ENCODE assay signal across 19 mouse cellular contexts in the genomic region with DNA sequence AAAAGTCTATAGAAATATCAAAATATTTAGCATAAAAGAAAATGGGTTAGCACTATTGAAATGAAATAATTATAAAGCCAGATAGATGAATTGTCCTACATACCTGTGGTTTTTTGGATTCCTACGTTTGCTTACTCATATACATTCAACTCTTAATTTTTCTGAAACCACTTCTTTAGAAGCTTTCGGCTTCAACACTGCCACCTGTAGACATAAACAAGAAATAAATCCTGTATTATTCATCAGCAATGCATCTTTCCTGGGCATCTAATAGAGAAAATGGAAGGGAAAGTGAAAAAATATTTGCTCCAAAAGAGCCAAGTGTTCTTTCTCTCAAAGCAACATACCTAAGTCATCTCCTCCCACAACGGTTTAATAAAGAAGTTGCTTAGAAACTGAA.
A peak's percentile ranks its signal among the peaks of the same experiment; 100 is the strongest.
DNase-seq lines count a peak whose midpoint lies in the region; ATAC-seq and TF ChIP-seq lines count a peak whose summit lies in the region.
"Had no signal": no experiment of that assay in that cellular context is flagged by ENCODE, and none has a peak within 500 bp of the region (broad histone marks: within the 10 kb centered on the region; RNA-seq: fewer than 3 reads in every experiment).

No protein-coding gene starts in this region.

- no peaks in the 10 kb centered on the region; the same call in 1 of the 2 replicates for H3K4me1 ChIP-seq in megakaryocyte, embryonic 14.5 days
- peaks cover 4% of the 10 kb centered on the region in 2 experiments; a peak in 1 of 4 replicates for H3K4me1 ChIP-seq in MEL (ENCODE audit: control insufficient read depth in 1 of 2, insufficient read depth in 2 of 2, low read length in 2 of 2)
- H3K4me1 ChIP-seq in cortical plate, adult 2 months (ENCODE audit: control insufficient read depth, insufficient read depth, low read length) = no peaks in the 10 kb centered on the region
- H3K4me1 ChIP-seq: embryonic facial prominence, embryonic 15.5 days; forebrain, embryonic 10.5 days; heart, embryonic 12.5 days; hindbrain, embryonic 13.5 days had no signal

- H3K36me3 ChIP-seq in megakaryocyte, embryonic 14.5 days (replicated peaks; ENCODE audit: low read length) = peaks cover 16% of the 10 kb centered on the region
- peaks cover 6 to 8% of the 10 kb centered on the region in 2 experiments for H3K36me3 ChIP-seq in MEL (ENCODE audit: control insufficient read depth in 1 of 2, insufficient read depth in 2 of 2, low read length in 2 of 2)
- H3K36me3 ChIP-seq: embryonic facial prominence, embryonic 15.5 days; heart, embryonic 12.5 days; hindbrain, embryonic 13.5 days had no signal

- peak overlapping the region; percentile 59; the same call in 1 of the 2 replicates for H3K27ac ChIP-seq in layer of hippocampus, adult 2 months
- H3K27ac ChIP-seq in MEL (ENCODE audit: control insufficient read depth, low read depth, low read length) = no peak overlapping the region
- H3K27ac ChIP-seq in cortical plate, adult 2 months (ENCODE audit: insufficient read depth, low read length) = no peak overlapping the region
- H3K27ac ChIP-seq: embryonic facial prominence, embryonic 15.5 days; forebrain, embryonic 10.5 days; gastrocnemius, adult 2 months; hindbrain, embryonic 13.5 days had no signal

- H3K9ac ChIP-seq in MEL (ENCODE audit: control insufficient read depth, low read depth, low read length, poor library complexity, severe bottlenecking) = no peak overlapping the region
- H3K9ac ChIP-seq: embryonic facial prominence, embryonic 15.5 days; heart, embryonic 12.5 days; hindbrain, embryonic 13.5 days had no signal

- peaks cover 12% of the 10 kb centered on the region for H3K79me2 ChIP-seq in MEL (ENCODE audit: control insufficient read depth, insufficient read depth, low read length, poor library complexity)

- DNase-seq in layer of hippocampus, adult 2 months (ENCODE audit: low spot score in 2 of 2) = no peak
- DNase-seq in layer of hippocampus, adult 9-10 months (ENCODE audit: low spot score) = no peak
- peak; percentile 57 for DNase-seq in MEL (ENCODE audit: low read depth, low spot score)
- no peak for DNase-seq in kidney, adult 11 months
- DNase-seq in thymus, adult 18-20 months = no peak
- DNase-seq: cerebellum, adult 9-11 months; gastrocnemius, adult 2 months; heart, postnatal 14 days; lung, postnatal 10 days; spleen, adult 18-20 months; thymus, postnatal 4 days had no signal

- no peaks in the 10 kb centered on the region for H3K9me3 ChIP-seq in megakaryocyte, embryonic 14.5 days
- H3K9me3 ChIP-seq in MEL (replicated peaks; ENCODE audit: insufficient read depth, low read length) = no peaks in the 10 kb centered on the region
- H3K9me3 ChIP-seq: embryonic facial prominence, embryonic 15.5 days; forebrain, embryonic 10.5 days; heart, embryonic 12.5 days; hindbrain, embryonic 13.5 days had no signal

- ATAC-seq in megakaryocyte, adult 5-6 weeks (ENCODE audit: poor library complexity, severe bottlenecking) = no peak

- H3K27me3 ChIP-seq in megakaryocyte, embryonic 14.5 days (replicated peaks) = peaks cover 8% of the 10 kb centered on the region
- H3K27me3 ChIP-seq in MEL (ENCODE audit: control insufficient read depth in 1 of 2, insufficient read depth in 2 of 2, low read length in 2 of 2) = no peaks in the 10 kb centered on the region
- H3K27me3 ChIP-seq: CH12.LX; embryonic facial prominence, embryonic 15.5 days; heart, embryonic 12.5 days; hindbrain, embryonic 13.5 days had no signal

- TF ChIP-seq POLR2A in MEL (IDR thresholded peaks at IDR 0.05; ENCODE audit: control insufficient read depth in 1 of 2, insufficient read depth in 1 of 2, low read depth in 1 of 2, low read length in 2 of 2, poor library complexity in 1 of 2) = no peak
- no peak for TF ChIP-seq POLR2A in cortical plate, adult 2 months (IDR thresholded peaks at IDR 0.05; ENCODE audit: extremely low read depth, insufficient read depth, low read length)

- no peak for TF ChIP-seq EP300 in MEL (IDR thresholded peaks at IDR 0.05; ENCODE audit: low read depth in 1 of 2, low read length in 2 of 2)

- H3K4me3 ChIP-seq in layer of hippocampus, adult 2 months = peak overlapping the region; percentile 53
- H3K4me3 ChIP-seq in megakaryocyte, embryonic 14.5 days (replicated peaks) = peak overlapping the region; percentile 96
- H3K4me3 ChIP-seq in MEL (ENCODE audit: control insufficient read depth in 1 of 2, insufficient read depth in 1 of 2, low read depth in 2 of 2, low read length in 2 of 2) = peak overlapping the region in 1 of 2 experiments; percentile 71; a peak in 2 of 4 replicates
- H3K4me3 ChIP-seq in cortical plate, adult 2 months (ENCODE audit: insufficient read depth, low read length) = peak overlapping the region; percentile 96; the same call in 1 of the 2 replicates
- H3K4me3 ChIP-seq: embryonic facial prominence, embryonic 15.5 days; gastrocnemius, adult 2 months; heart, embryonic 12.5 days; hindbrain, embryonic 13.5 days had no signal

- TF ChIP-seq CTCF in layer of hippocampus, adult 2 months (conservative IDR thresholded peaks at IDR 0.05) = peak; percentile 52
- peak in 2 of 3 experiments; percentile 9 to 51; a peak in 2 of 6 replicates for TF ChIP-seq CTCF in MEL (IDR thresholded peaks at IDR 0.05 in 2 of 3, conservative IDR thresholded peaks at IDR 0.05 in 1 of 3; ENCODE audit: control insufficient read depth in 1 of 3, insufficient read depth in 1 of 3, low read depth in 2 of 3, low read length in 3 of 3, poor library complexity in 1 of 3, severe bottlenecking in 1 of 3)
- no peak for TF ChIP-seq CTCF in cortical plate, adult 2 months (IDR thresholded peaks at IDR 0.05; ENCODE audit: extremely low read depth, insufficient read depth, low read length)

- TF ChIP-seq RAD21 in MEL (IDR thresholded peaks at IDR 0.05; ENCODE audit: low read depth, low read length) = peak; percentile 39

TF ChIP-seq in MEL, 35 proteins besides CTCF, POLR2A, EP300 and RAD21:
- TF ChIP-seq TBP (IDR thresholded peaks at IDR 0.05; ENCODE audit: low read depth, low read length) (no peak), MYB (IDR thresholded peaks at IDR 0.05; ENCODE audit: low read depth, low read length) (no peak), ZNF384 (IDR thresholded peaks at IDR 0.05; ENCODE audit: low read depth, low read length) (no peak), ZMIZ1 (IDR thresholded peaks at IDR 0.05; ENCODE audit: low read depth, low read length) (no peak), SMC3 (IDR thresholded peaks at IDR 0.05; ENCODE audit: low read depth, low read length) (peak; percentile 43), ZC3H11A (IDR thresholded peaks at IDR 0.05; ENCODE audit: low read depth, low read length) (no peak)
